Mouse (Mus musculus) CH12.LX (cell line): ENCODE data around the gene Etnk2. TPM values are rescaled to one million over a fixed set of nuclear protein-coding genes. Genes with fewer than 3 reads are reported as not detected.

ENCODE experiments used
- DNase-seq: peaks from one replicate; pipeline ENCODE4 v3.0.0-alpha.2; 2013; ENCODE audit errors: extremely low read depth
- H3K27ac ChIP-seq: 2 replicates; pipeline ENCODE4 v1.5.1; 2012; ENCODE audit warnings: low read depth, mild to moderate bottlenecking, control low read depth, moderate library complexity; ENCODE audit not compliant: insufficient read depth
- H3K27me3 ChIP-seq: replicated peaks from 2 replicates; pipeline ENCODE3; 2012; ENCODE audit warnings: inconsistent platforms
- H3K36me3 ChIP-seq, 2 experiments: replicated peaks in 1 of 2; 2 replicates each; pipeline versions ENCODE3 to v1.6.1; 2012; ENCODE audit warnings: inconsistent platforms in 1 of 2, low read length in 1 of 2, mild to moderate bottlenecking in 1 of 2, mixed read lengths in 1 of 2, moderate library complexity in 1 of 2; ENCODE audit not compliant: control insufficient read depth in 1 of 2, insufficient read depth in 1 of 2
- H3K4me1 ChIP-seq, 2 experiments: 2 replicates each; pipeline ENCODE4 v1.6.1; 2012; ENCODE audit warnings: inconsistent platforms in 1 of 2, moderate library complexity in 1 of 2; ENCODE audit not compliant: insufficient read depth in 2 of 2, control insufficient read depth in 1 of 2
- H3K4me2 ChIP-seq: 2 replicates; pipeline ENCODE4 v1.6.1; 2012; ENCODE audit warnings: low read depth, mild to moderate bottlenecking, control low read depth; ENCODE audit not compliant: poor library complexity, insufficient read depth, severe bottlenecking
- H3K4me3 ChIP-seq, 3 experiments: fragments of 150-350 bp in 1 of 3; sonication (generic) in 1 of 3; replicated peaks in 1 of 3; 2 replicates each; pipeline versions ENCODE3 to v1.5.1; 2011 to 2012; ENCODE audit warnings: low read depth in 2 of 3, low read length in 2 of 3, mild to moderate bottlenecking in 2 of 3, moderate library complexity in 2 of 3, control low read depth in 1 of 3, improper control_type of control experiment in 1 of 3, inconsistent platforms in 1 of 3, mixed read lengths in 1 of 3; ENCODE audit not compliant: poor library complexity in 1 of 3
- H3K79me2 ChIP-seq: replicated peaks from 2 replicates; pipeline ENCODE4 v1.6.1; 2012; ENCODE audit warnings: mild to moderate bottlenecking, moderate library complexity; ENCODE audit not compliant: control insufficient read depth, poor library complexity, insufficient read depth, severe bottlenecking; ENCODE audit errors: extremely low read depth
- H3K9ac ChIP-seq: 2 replicates; pipeline ENCODE4 v1.6.1; 2012; ENCODE audit warnings: low read depth, mild to moderate bottlenecking, control low read depth, moderate library complexity; ENCODE audit not compliant: insufficient read depth
- H3K9me3 ChIP-seq: replicated peaks from 2 replicates; pipeline ENCODE3; 2012; ENCODE audit warnings: low read length, inconsistent platforms, mixed read lengths
- CHD1 ChIP-seq: IDR thresholded peaks from 2 replicates; pipeline ENCODE4 v1.6.1; 2012; ENCODE audit warnings: low read depth, low read length, improper control_type of control experiment, inconsistent platforms
- CHD2 ChIP-seq: IDR thresholded peaks from 2 replicates; pipeline ENCODE4 v1.6.1; 2011; ENCODE audit warnings: low read length, improper control_type of control experiment
- CTCF ChIP-seq, 2 experiments: IDR thresholded peaks in 1 of 2; conservative IDR thresholded peaks in 1 of 2; 2 replicates each; pipeline ENCODE4 v1.5.1; 2011 to 2012; ENCODE audit warnings: low read depth in 2 of 2, low read length in 2 of 2, improper control_type of control experiment in 1 of 2, inconsistent platforms in 1 of 2, mild to moderate bottlenecking in 1 of 2, moderate library complexity in 1 of 2
- E2F4 ChIP-seq: IDR thresholded peaks from 2 replicates; pipeline ENCODE4 v1.6.1; 2011; ENCODE audit warnings: low read depth, low read length, improper control_type of control experiment; ENCODE audit not compliant: insufficient replicate concordance
- EP300 ChIP-seq: IDR thresholded peaks from 2 replicates; pipeline ENCODE4 v1.6.1; 2011; ENCODE audit warnings: low read length, improper control_type of control experiment
- IRF4 ChIP-seq: IDR thresholded peaks from 2 replicates; pipeline ENCODE4 v1.6.1; 2014; ENCODE audit warnings: low read depth, mild to moderate bottlenecking, inconsistent platforms, low read length, improper control_type of control experiment
- JUN ChIP-seq: IDR thresholded peaks from 2 replicates; pipeline ENCODE4 v1.6.1; 2011; ENCODE audit warnings: low read depth, mild to moderate bottlenecking, low read length, improper control_type of control experiment, moderate library complexity; ENCODE audit not compliant: insufficient read depth
- KAT2A ChIP-seq: IDR thresholded peaks from 2 replicates; pipeline ENCODE4 v1.6.1; 2012; ENCODE audit warnings: low read length, improper control_type of control experiment, inconsistent platforms; ENCODE audit not compliant: insufficient replicate concordance
- MAFK ChIP-seq: IDR thresholded peaks from 2 replicates; pipeline ENCODE4 v1.6.1; 2011; ENCODE audit warnings: low read length, improper control_type of control experiment; ENCODE audit not compliant: insufficient replicate concordance
- MAZ ChIP-seq: IDR thresholded peaks from 2 replicates; pipeline ENCODE4 v1.6.1; 2012; ENCODE audit warnings: low read depth, mild to moderate bottlenecking, inconsistent platforms, low read length, improper control_type of control experiment, moderate library complexity
- MXI1 ChIP-seq: IDR thresholded peaks from 2 replicates; pipeline ENCODE4 v1.6.1; 2011; ENCODE audit warnings: mild to moderate bottlenecking, low read depth, low read length, improper control_type of control experiment
- MYC ChIP-seq: IDR thresholded peaks from 2 replicates; pipeline ENCODE4 v1.6.1; 2011; ENCODE audit warnings: low read depth, mild to moderate bottlenecking, improper control_type of control experiment, low read length
- PAX5 ChIP-seq: IDR thresholded peaks from 2 replicates; pipeline ENCODE4 v1.6.1; 2012; ENCODE audit warnings: low read length, inconsistent platforms, mixed read lengths
- POLR2A ChIP-seq: IDR thresholded peaks from 2 replicates; pipeline ENCODE4 v1.6.1; 2011; ENCODE audit warnings: low read depth, mild to moderate bottlenecking, improper control_type of control experiment, low read length
- POLR2AphosphoS2 ChIP-seq: IDR thresholded peaks from 2 replicates; pipeline ENCODE4 v1.6.1; 2011; ENCODE audit warnings: low read depth, low read length, improper control_type of control experiment
- TBP ChIP-seq: conservative IDR thresholded peaks from 2 replicates; pipeline ENCODE4 v1.6.1; 2011; ENCODE audit warnings: low read depth, low read length, improper control_type of control experiment
- ZKSCAN1 ChIP-seq: IDR thresholded peaks from 2 replicates; pipeline ENCODE4 v1.6.1; 2012; ENCODE audit warnings: low read depth, inconsistent platforms, low read length, improper control_type of control experiment, borderline replicate concordance
- ZNF384 ChIP-seq: IDR thresholded peaks from 2 replicates; pipeline ENCODE4 v1.6.1; 2012; ENCODE audit warnings: low read depth, low read length, improper control_type of control experiment, inconsistent platforms
- dilution Hi-C: fragments of 300-500 bp; cut with MboI; formaldehyde crosslinking; loops from 2 replicates; pipeline ENCODE4 v1.14.3; 2020; ENCODE audit warnings: low sequenced_read_pairs; ENCODE audit not compliant: extremely low pct_unique_long_range_greater_than_20kb, extremely low pct_ligation_motif_present
- in situ Hi-C: fragments of 300-500 bp; cut with MboI; formaldehyde crosslinking; loops from 3 replicates; pipeline ENCODE4 v1.14.3; 2019; ENCODE audit warnings: low sequenced_read_pairs, low pct_ligation_motif_present, low pct_unique_long_range_greater_than_20kb, mixed read lengths
- polyA plus RNA-seq: library from polyadenylated mRNA; unstranded; fragments of >175 nt; gene quantifications from 2 replicates; pipeline ENCODE4 v1.2.1, GENCODE M21; 2012; ENCODE audit warnings: low read depth; ENCODE audit not compliant: insufficient read length
- total RNA-seq, 2 experiments: library from RNA; depleted of rRNA; stranded (reverse); fragments of 300-350 nt in 1 of 2; fragments of >200 nt in 1 of 2; gene quantifications; 2 replicates each; pipeline ENCODE4 v1.2.3; 2012 to 2014

Gene Etnk2
- total and polyA plus RNA-seq, 3 experiments = 0.30 TPM; not detected in 2

DNA sequence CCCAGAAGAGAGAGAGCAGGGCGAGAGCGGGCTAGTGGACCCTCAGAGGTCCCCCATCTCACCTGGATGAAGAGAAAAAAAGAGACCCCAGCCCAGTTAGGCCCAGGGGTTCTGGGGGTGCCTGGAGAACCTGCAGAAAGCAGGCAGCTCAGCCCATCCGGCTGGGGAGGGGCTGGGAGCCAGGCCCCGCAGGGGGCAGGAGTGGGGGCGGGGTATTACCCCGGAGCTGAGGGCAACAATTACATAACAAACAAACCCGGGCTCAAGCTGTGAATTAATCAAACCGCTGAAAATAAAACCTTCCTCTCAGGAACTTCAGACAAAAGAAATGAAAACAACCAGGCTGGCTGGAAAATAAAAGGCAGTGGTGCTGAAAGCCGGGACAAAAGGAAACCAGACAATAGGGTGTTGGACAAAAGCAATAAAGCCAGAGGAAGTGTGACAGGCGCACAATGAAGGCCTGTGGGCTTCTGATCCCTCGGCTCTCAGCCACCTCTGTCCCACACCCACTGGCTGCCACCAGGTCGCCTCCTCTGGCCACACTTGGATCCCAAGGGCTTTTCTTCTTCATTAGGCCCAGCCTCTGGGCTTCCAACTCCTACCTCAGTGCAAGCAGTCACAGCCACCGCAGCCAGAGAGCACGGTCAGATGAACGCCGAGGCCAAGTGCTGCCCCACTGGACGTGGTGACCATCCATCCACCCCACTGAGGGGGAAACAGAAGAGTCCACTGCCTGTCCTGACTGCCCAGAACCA is 34.3 kb downstream of the Etnk2 start:
- H3K4me2 ChIP-seq = no peak overlapping the region
- dilution Hi-C loops = no loop called here
- no peak overlapping the region for H3K9ac ChIP-seq
- H3K27ac ChIP-seq = no peak overlapping the region
- in situ Hi-C loops = no loop called here
- H3K9me3 ChIP-seq = no peaks in the 10 kb centered on the region
- no peak for TF ChIP-seq MAFK
- TF ChIP-seq JUN = no peak
- no peak for TF ChIP-seq IRF4
- TF ChIP-seq EP300 = no peak
- TF ChIP-seq MXI1 = no peak
- no peak for TF ChIP-seq PAX5
- no peak for TF ChIP-seq CHD1
- H3K36me3 ChIP-seq = no peaks in the 10 kb centered on the region
- H3K79me2 ChIP-seq = no peaks in the 10 kb centered on the region
- H3K27me3 ChIP-seq = peaks cover 86% of the 10 kb centered on the region
- DNase-seq = no peak
- no peak overlapping the region for H3K4me3 ChIP-seq
- H3K4me1 ChIP-seq = no peaks in the 10 kb centered on the region

DNA sequence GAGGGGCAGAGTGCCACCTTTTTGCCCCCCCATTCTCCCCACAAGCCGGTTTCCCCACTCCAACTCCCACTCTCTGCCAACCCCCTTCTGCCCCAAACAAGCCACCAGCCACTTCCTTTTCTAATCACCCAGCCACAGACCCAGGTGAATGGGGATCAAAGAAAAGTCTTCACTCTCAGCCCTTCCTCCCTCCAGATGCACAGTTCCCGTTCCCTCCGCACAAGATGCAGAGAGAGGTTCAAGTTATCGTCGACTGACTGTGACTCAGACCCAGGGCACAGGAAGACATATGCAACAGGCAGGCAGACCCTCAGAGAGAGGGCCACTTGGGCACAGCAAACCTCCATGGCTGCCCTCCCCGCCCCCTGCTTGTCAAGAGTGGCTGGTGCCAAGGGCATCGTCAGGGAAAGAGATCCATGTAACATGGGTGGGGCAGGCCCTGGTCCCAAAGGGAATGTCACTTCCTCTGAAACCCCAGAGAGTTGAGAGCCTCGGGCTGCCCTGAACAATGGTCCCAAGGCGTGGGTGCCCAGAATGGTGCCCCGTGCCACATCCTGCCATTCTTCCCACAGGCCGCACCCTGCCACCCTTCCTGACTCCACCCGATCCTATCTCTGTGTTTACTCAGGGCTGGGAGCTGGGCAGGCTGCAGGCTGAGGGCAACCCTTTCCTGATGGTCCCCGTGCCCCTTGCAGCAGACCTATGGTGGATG is 36.8 kb downstream of the Etnk2 start:
- Histone ChIP-seq H3K36me3 (no peaks in the 10 kb centered on the region), H3K27me3 (peaks cover 82% of the 10 kb centered on the region), H3K9ac (no peak overlapping the region), H3K4me2 (no peak overlapping the region), H3K9me3 (no peaks in the 10 kb centered on the region), H3K27ac (no peak overlapping the region), H3K79me2 (no peaks in the 10 kb centered on the region), H3K4me3 (no peak overlapping the region), H3K4me1 (no peaks in the 10 kb centered on the region)
- no peak for DNase-seq
- in situ Hi-C loops (no loop called here), dilution Hi-C loops (no loop called here)
- TF ChIP-seq TBP (no peak), KAT2A (no peak), ZKSCAN1 (no peak), JUN (no peak), E2F4 (no peak), MAFK (no peak), CHD1 (no peak), CTCF (conservative IDR thresholded peaks at IDR 0.05 in 1 of 2, IDR thresholded peaks at IDR 0.05 in 1 of 2; ENCODE audit: low read depth in 2 of 2, low read length in 2 of 2) (no peak), MAZ (no peak), PAX5 (no peak), MYC (no peak), POLR2A (no peak), CHD2 (no peak), POLR2AphosphoS2 (no peak), ZNF384 (no peak)
